Mouse (Mus musculus): ENCODE data around the gene Tmem258.

- no peak for TF ChIP-seq CTCF (IDR thresholded peaks at IDR 0.05; ENCODE audit: extremely low read depth, insufficient read depth, low read length)
- no peak for TF ChIP-seq POLR2A (IDR thresholded peaks at IDR 0.05; ENCODE audit: extremely low read depth, insufficient read depth, low read length)
Measured at GRCm38 (mm10) chr19:10239975-10240653, 36.3 kb downstream of the Tmem258 start.

All from cortical plate, adult 2 months (tissue).